Mouse (Mus musculus): ENCODE data around the gene C3. TPM values are rescaled to one million over a fixed set of nuclear protein-coding genes. Genes with fewer than 3 reads are reported as not detected.

C3 gene
- polyA plus RNA-seq, 1 experiment from 2014 or later = 0.12 TPM

DNA sequence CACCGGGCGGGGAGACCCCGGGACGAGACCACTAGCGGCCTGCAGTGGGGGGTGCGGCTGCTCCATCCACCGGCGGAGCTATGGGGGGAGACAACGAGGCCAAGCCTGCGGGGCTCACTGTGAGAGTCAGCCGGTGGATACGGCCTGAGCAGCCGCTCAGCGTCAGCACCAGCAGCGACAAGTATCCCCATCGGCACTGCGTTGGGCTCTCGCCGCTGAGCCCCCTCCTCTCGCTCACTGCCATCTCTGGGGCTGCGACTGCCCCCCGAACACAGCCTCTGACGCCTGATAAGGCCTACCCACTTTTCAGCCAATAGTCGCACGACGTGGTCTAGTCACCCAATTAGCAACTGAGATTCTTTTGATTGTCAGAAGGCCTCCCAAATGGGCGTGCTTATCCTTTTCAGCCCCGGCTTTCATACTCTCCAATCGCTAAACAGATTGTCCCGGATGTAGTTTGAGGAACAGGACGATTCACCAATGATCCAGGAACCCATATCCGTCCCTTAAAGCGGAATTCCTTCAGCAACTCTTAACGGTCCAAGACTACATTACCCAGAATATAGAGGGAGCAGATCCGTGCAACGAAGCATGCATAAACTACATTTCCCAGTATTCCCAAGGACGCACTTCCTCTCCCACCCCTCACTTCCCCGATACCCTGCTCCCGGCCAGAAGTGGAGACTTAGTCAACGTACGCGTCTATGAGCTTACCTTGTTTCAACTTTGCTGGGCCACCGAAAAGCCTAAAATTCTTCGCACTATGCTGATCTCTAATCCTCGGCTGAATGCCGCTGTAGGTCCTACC is 19.7 kb upstream of the C3 start:
- H3K27me3 ChIP-seq (ENCODE audit: insufficient read depth, poor library complexity, severe bottlenecking) = no peaks in the 10 kb centered on the region
- peak overlapping the region; percentile 79 for H3K4me3 ChIP-seq
- H3K36me3 ChIP-seq = peaks cover 24% of the 10 kb centered on the region
- under 1% methylated on average over 46 of the region's 46 CpGs for WGBS
- peak; percentile 93 for DNase-seq (ENCODE audit: low spot score)
- H3K27ac ChIP-seq = peak overlapping the region; percentile 96
- H3K9me3 ChIP-seq = no peaks in the 10 kb centered on the region
- peaks cover 38% of the 10 kb centered on the region for H3K4me1 ChIP-seq (replicated peaks)

DNA sequence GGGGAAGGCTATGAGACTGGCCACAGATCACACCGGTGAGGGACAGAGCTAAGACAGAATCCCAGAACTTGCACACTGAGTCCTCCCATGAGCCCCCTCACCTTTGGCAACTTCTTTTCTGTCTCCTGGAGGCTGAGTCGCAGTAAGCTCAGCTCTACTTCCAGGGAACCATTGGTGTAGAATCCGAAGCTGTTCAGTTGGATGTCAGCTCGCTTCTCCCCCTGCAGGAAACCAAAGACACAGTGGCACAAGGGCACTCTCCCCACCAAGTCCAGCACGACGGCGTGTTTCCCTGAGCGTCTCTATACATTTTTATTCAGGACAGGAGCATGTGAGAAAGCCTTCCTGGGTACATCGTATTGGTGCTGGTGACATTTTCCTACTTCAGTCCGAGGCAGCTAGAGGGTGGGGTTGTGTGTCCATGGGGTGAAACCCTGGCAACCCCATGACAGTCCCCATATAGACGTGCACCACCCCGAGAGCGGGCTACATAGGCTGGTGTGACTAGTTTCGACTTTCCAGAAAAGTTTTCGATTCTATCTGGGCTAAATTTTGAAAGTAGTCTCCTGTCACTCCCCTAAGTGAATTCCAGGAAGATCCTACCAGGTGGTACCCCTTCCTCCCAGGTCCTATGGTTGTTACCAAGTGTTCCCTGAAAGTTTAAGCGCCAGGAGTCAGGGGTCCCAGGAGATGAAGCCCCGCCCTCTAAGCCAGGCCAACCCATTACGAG is 18.9 kb upstream of the C3 start:
- Histone ChIP-seq H3K9me3 (no peaks in the 10 kb centered on the region), H3K27me3 (ENCODE audit: insufficient read depth, poor library complexity, severe bottlenecking) (no peaks in the 10 kb centered on the region), H3K27ac (peak overlapping the region; percentile 96), H3K36me3 (peaks cover 32% of the 10 kb centered on the region), H3K4me3 (peak overlapping the region; percentile 79), H3K4me1 (replicated peaks) (peaks cover 38% of the 10 kb centered on the region)
- no peak for DNase-seq (ENCODE audit: low spot score)
- 5% methylated on average over 18 of the region's 18 CpGs for WGBS

DNA sequence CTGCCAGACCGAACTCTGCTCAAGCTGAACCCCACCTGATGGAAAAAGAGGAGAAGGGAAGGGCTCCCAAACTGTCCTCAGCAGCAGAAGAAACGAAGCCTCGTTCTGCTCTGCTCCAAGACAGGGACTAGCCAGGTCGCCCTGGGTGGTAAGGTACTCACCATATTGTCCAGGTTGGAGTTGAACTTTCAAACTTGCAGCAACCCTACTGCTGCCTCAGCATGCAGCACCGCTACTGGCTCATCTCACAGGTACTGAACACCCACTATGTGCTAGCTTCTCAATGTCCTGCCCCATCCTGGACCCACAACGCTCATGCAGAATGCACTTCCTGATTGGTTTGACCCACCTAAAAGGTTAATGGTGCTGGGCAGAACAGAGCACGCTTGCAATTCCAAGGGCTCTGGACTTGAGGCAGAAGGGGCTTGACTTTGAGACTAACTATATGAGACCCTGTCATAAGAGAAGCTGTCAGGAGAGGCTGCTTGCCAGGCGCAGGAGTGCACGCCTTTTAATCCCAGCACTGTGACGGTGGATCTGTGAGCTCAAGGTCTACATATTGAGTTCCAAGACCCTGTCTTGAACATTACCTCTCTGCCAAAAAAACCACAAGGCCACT is 17.5 kb upstream of the C3 start:
- peaks cover 37% of the 10 kb centered on the region for H3K36me3 ChIP-seq
- H3K4me1 ChIP-seq (replicated peaks) = peaks cover 29% of the 10 kb centered on the region
- H3K4me3 ChIP-seq = no peak overlapping the region
- H3K27me3 ChIP-seq (ENCODE audit: insufficient read depth, poor library complexity, severe bottlenecking) = no peaks in the 10 kb centered on the region
- no peak overlapping the region for H3K27ac ChIP-seq
- WGBS = 89% methylated on average over 10 of the region's 10 CpGs
- H3K9me3 ChIP-seq = no peaks in the 10 kb centered on the region
- no peak for DNase-seq (ENCODE audit: low spot score)

DNA sequence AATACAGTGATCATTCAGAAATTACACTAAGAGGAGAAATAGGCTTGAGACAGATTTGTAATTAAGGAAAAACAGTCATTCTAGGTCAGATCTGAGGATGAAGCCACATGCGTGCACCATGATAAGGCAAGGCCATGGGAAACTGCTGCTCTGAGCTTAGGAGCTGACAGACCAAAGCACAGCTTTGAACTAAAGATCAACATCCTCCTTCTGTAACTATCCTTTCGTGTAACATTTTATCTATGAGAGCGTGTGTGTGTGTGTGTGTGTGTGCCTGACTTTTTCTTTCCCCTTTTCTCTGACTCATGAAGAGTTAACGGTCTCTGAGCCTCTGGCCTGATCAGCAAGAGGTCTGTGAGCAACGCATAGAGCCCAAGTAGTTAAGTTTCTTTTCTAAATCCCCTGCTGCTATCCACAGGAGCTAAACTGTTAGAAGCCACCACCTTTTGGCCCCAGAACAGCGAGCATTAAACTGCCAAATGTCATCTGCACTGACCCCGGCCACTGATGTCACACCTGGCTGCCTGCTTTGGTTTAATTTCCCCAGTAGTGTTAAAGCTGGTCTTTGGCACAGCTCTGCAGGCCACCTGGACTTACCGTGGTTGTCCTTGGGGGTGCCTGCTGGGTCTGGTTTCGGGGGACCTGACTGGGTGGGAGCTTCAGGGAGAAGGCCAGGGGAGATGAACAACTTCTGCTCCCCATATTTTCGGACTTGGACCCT is 15.9 kb upstream of the C3 start:
- Histone ChIP-seq H3K4me1 (replicated peaks) (peaks cover 18% of the 10 kb centered on the region), H3K9me3 (no peaks in the 10 kb centered on the region), H3K27ac (no peak overlapping the region), H3K4me3 (no peak overlapping the region), H3K36me3 (peaks cover 37% of the 10 kb centered on the region), H3K27me3 (ENCODE audit: insufficient read depth, poor library complexity, severe bottlenecking) (no peaks in the 10 kb centered on the region)
- 72% methylated on average over 10 of the region's 10 CpGs for WGBS
- DNase-seq (ENCODE audit: low spot score) = no peak

DNA sequence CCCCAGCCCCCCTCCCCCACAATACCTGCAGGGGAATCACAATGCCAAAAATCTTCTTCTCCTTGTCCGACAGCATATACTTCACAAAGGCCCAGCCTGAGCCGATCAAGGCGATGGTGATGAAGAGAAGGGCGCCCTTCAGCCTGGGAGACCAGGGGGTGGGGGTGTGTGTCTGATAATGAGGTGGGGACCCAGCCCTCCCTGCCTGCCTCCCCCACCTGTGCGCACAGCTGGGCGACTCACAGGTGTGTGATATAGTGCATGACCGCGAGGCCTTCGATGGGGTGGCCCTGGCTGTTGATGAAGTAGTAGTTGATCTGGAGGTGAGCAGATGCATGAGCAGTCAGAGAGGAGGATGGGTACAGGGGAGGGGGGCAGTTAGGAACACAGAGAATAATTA is 9.2 kb upstream of the C3 start:
- peaks cover 51% of the 10 kb centered on the region for H3K36me3 ChIP-seq
- H3K4me1 ChIP-seq (replicated peaks) = no peaks in the 10 kb centered on the region
- WGBS = 94% methylated on average over 9 of the region's 9 CpGs
- H3K9me3 ChIP-seq = no peaks in the 10 kb centered on the region
- no peak overlapping the region for H3K27ac ChIP-seq
- no peaks in the 10 kb centered on the region for H3K27me3 ChIP-seq (ENCODE audit: insufficient read depth, poor library complexity, severe bottlenecking)
- H3K4me3 ChIP-seq = no peak overlapping the region
- no peak for DNase-seq (ENCODE audit: low spot score)

DNA sequence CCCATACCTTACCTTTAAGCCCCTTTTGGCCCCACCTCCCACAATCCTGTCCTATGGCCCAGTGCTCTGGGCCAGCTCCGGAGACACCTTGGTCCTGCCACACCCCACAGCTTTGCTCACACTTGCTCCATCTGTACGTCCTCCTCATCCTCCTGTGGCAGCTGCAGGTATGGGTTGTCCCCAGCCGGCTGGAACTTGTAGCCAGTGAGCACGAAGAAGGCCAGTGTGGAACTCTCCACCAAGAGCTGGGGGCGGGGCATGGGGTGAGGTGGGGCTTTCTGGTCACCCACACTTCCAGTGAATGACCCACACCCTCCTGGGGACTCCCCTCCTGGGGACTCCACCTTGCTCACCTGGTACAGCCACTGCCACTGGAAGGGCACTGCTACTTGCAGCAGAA is 7.9 kb upstream of the C3 start:
- Histone ChIP-seq H3K27me3 (ENCODE audit: insufficient read depth, poor library complexity, severe bottlenecking) (no peaks in the 10 kb centered on the region), H3K9me3 (no peaks in the 10 kb centered on the region), H3K36me3 (peaks cover 42% of the 10 kb centered on the region), H3K4me3 (no peak overlapping the region), H3K4me1 (replicated peaks) (no peaks in the 10 kb centered on the region), H3K27ac (no peak overlapping the region)
- no peak for DNase-seq (ENCODE audit: low spot score)
- 90% methylated on average over 5 of the region's 5 CpGs for WGBS

DNA sequence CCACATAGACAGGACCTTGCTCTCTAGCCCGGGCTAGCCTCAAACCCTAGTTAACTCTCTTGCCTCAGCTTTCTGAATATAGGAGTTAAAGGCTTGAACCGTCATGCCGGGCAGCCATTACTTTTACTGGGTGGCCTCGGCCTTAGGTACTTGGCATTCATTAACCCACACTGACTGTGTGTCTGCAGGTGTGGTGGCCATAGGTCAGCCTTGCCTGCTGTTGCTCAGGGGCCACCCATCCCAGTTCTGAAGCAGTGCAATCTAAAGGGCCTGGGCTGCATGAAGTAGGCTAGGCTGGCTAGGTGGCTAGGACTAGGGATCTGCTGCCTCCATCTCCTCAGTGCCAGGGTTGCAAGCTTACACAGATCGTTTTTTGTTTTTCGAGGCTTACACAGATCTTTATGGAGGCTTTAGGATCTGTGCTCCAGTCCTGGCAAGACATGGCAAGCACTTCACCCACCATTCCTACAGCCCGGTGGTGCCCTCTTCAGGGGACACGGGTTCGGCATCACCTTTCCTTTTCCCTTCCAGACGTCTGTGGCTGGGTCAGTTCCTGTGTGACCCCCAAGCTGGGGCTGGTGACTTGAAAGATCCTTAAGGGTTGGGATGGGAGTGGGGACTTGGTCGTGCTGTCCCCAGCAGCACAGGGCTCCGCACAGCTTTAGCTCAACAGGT is 6.5 kb upstream of the C3 start:
- WGBS = 80% methylated on average over 12 of the region's 12 CpGs

DNA sequence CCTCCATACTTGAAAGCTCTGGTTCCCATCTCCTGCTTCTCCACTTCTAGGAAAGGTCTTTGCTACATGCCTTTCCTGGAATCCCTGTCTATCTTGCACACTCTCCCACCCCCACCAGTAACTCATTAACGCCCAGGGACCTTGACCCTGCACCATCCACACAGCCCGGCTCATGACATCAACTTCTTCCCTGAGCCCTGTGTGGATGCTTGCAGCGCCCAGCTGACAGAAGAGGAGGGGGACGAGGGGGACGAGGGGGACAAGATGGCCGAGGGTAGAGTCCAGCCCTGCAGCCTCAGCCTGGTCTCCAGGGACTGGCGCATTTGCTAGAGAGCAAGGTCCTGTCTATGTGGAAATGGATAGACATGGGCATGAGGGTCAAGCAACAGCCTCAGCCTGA is 5.1 kb upstream of the C3 start:
- peaks cover 38% of the 10 kb centered on the region for H3K36me3 ChIP-seq
- no peaks in the 10 kb centered on the region; the same call in 1 of the 2 replicates for H3K4me1 ChIP-seq (replicated peaks)
- H3K27me3 ChIP-seq (ENCODE audit: insufficient read depth, poor library complexity, severe bottlenecking) = no peaks in the 10 kb centered on the region
- no peak for DNase-seq (ENCODE audit: low spot score)
- 50% methylated on average over 7 of the region's 7 CpGs for WGBS
- H3K27ac ChIP-seq = no peak overlapping the region
- no peaks in the 10 kb centered on the region for H3K9me3 ChIP-seq
- H3K4me3 ChIP-seq = no peak overlapping the region

More for the DNA sequence above, 6.5 kb upstream of the C3 start:
- H3K4me1 ChIP-seq (replicated peaks) = no peaks in the 10 kb centered on the region; the same call in 1 of the 2 replicates
- DNase-seq (ENCODE audit: low spot score) = no peak
- H3K9me3 ChIP-seq = no peaks in the 10 kb centered on the region
- peaks cover 42% of the 10 kb centered on the region for H3K36me3 ChIP-seq
- no peak overlapping the region for H3K4me3 ChIP-seq
- no peak overlapping the region for H3K27ac ChIP-seq
- H3K27me3 ChIP-seq (ENCODE audit: insufficient read depth, poor library complexity, severe bottlenecking) = no peaks in the 10 kb centered on the region

DNA sequence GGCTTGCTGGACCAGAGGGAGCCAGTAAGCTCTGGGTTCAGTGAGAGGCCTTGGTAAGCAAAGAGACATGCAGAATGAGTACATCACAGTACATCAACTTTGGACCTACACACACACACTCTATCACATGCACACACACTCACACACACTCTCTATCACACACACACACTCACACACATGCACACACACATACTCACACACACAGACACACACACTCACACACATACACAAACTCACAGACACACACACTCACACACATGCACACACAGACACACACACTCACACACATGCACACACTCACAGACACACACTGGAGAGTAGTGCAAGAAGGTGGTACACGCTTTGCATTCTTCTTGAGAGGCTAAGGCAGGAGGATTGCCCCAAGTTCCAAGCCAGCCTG is 4.3 kb upstream of the C3 start:
- no peak for DNase-seq (ENCODE audit: low spot score)
- H3K4me1 ChIP-seq (replicated peaks) = no peaks in the 10 kb centered on the region; the same call in 1 of the 2 replicates
- peaks cover 30% of the 10 kb centered on the region for H3K36me3 ChIP-seq
- H3K4me3 ChIP-seq = no peak overlapping the region
- no peaks in the 10 kb centered on the region for H3K9me3 ChIP-seq
- WGBS = 90% methylated on average over 1 of the region's 1 CpGs
- no peaks in the 10 kb centered on the region for H3K27me3 ChIP-seq (ENCODE audit: insufficient read depth, poor library complexity, severe bottlenecking)
- H3K27ac ChIP-seq = no peak overlapping the region

DNA sequence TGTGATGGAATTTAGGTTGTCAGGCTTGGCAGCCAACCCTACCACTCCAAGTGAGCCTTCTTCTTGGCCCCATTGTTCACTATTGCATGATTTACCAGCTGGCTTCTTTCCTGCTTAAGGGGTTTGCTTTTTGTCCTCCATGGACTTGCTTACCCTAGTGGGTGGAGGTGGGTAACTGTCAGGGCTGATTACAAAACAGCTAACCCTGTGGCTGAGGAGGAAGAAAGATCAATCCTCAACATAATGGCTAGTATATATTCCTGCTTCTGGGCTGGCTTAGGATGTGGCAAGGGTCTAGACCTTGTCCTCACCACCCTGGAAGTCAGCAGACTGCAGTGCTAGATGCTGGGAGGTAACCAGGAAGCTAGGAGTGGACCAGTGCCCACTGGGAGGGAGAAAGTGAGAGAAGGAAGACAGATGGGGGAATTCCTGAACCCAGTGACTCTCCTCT is 3.4 kb upstream of the C3 start:
- Histone ChIP-seq H3K9me3 (no peaks in the 10 kb centered on the region), H3K36me3 (peaks cover 22% of the 10 kb centered on the region), H3K4me3 (no peak overlapping the region), H3K27ac (no peak overlapping the region), H3K27me3 (ENCODE audit: insufficient read depth, poor library complexity, severe bottlenecking) (no peaks in the 10 kb centered on the region), H3K4me1 (replicated peaks) (no peaks in the 10 kb centered on the region; the same call in 1 of the 2 replicates)
- DNase-seq (ENCODE audit: low spot score) = no peak

DNA sequence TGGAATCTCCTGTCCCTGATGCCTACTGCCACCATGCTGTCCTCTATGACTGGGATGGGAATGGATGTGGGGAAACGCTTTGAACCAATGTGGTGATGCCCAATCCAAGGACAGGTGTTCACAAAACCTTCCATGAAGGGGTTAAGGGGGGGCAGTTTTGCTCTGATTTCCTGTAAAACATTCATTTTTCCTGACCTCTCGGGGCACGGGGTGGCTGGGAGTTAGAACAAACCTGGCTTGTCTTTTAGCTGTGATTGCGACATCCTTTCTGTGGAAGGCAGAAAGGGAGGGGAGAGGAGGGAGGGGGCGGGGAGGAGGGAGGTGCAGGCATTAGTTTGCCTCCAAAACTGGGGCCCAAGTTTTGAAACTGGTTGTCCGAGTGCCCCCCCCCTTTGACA is 2.8 kb upstream of the C3 start:
- DNase-seq (ENCODE audit: low spot score) = no peak
- peaks cover 15% of the 10 kb centered on the region for H3K36me3 ChIP-seq
- H3K27me3 ChIP-seq (ENCODE audit: insufficient read depth, poor library complexity, severe bottlenecking) = no peaks in the 10 kb centered on the region
- no peak overlapping the region for H3K4me3 ChIP-seq
- H3K4me1 ChIP-seq (replicated peaks) = no peaks in the 10 kb centered on the region; the same call in 1 of the 2 replicates
- no peaks in the 10 kb centered on the region for H3K9me3 ChIP-seq
- WGBS = 66% methylated on average over 6 of the region's 6 CpGs
- H3K27ac ChIP-seq = no peak overlapping the region

Data from hindbrain, embryonic 10.5 days (tissue).